Mouse (Mus musculus): ENCODE data around the gene Il21.

Gene Il21

DNA sequence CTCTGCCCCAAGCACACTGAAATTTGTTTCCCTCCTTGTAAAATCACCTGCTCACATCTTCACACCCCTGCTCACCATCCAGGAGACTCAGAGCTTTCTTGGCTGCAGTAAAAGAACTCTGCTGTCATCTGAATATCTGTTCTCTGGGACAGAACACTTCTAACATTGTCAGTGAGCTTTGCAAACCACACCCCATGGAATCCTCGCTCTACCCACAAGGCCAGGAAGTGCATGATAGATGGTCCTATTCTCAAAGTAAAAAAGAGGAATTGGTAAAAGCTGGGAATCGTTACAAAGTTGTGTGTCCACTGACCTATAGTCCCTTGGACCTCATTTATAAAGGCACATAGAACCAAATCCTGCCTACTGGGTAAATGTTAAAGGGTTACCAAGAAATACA lies 40.5 kb downstream of the Il21 start:
- no peak for DNase-seq (ENCODE audit: low spot score in 2 of 2)

DNA sequence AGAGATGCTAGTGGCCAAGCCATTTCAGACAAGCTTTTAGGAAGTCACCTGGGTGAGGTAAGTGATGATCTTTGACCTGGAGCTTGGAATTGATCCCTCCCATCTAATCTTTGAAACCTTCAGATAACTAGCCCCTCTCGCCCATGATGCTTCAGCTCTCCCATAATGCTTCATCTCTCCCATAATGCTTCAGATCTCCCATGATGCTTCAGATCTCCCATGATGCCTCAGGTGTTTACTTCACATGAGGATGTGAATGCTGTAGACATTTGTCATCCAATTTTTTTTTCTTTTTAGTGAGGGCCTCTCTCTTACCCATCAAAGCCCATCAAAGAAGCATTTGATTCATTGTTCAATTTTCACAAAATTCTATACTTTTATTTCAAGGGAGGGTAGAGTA lies 46.9 kb downstream of the Il21 start:
- DNase-seq (ENCODE audit: low spot score in 2 of 2), result no peak

DNA sequence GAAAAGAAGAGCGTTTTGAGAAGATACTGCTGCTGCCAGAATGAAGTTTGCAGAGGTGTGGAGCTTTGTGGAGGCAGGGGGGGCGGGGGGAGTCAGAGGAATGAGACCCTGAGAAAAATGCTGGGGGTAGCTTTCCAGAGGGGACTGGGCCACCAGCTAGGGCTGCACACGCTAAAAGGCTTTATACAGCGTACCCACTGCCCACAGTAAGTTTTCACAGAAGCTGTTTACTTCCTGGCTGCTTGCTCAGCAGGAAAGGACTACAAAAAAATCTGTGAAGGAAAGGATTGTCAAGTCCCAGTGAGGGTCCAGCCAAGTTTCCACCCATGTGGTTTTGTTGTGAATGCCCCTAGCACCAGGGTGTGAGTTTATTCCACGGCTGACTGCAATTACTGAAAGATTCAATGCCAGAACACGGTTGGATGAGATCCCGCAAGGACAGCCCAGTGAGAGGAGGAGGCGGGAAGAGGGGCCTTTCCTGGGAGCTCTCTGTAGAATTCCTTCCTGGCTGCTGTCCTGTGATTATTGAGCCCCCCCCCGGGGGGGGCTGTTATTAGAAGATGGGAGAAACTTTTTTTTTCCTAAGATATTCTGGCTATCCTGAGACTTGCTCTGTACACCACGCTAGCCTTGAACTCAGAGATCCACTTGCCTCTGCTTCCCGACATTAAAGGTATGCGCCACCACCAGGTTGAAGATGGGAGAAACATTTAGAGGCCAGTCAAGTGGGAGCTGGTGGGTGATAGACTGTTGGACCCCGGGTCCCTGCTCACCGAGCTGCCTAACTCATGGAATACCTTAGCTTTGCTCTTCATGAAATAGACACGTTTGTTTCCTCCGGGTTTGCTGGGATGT lies 49.8 kb downstream of the Il21 start:
- peak; percentile 69 for DNase-seq (ENCODE audit: low spot score in 2 of 2)

DNA sequence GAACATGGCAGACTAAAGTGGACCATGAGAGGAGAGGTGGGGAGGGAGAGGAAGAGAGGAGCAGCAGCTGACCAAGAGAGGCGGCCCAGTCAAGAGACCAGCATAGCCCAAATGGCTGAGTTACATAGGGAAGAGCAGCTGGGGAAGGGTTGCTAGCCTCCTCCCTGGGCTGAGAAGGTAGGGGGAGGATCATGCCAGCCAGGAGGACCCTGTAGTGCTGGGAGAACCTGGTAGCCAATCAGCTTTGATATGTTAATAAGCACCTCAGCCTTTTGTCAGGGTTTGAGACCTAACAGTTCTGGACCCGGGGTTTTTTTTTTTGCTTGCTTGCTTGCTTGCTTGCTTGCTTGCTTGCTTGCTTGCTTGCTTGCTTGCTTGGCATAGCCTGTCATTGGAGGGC lies 51.4 kb downstream of the Il21 start:
- DNase-seq (ENCODE audit: low spot score in 2 of 2), result no peak

DNA sequence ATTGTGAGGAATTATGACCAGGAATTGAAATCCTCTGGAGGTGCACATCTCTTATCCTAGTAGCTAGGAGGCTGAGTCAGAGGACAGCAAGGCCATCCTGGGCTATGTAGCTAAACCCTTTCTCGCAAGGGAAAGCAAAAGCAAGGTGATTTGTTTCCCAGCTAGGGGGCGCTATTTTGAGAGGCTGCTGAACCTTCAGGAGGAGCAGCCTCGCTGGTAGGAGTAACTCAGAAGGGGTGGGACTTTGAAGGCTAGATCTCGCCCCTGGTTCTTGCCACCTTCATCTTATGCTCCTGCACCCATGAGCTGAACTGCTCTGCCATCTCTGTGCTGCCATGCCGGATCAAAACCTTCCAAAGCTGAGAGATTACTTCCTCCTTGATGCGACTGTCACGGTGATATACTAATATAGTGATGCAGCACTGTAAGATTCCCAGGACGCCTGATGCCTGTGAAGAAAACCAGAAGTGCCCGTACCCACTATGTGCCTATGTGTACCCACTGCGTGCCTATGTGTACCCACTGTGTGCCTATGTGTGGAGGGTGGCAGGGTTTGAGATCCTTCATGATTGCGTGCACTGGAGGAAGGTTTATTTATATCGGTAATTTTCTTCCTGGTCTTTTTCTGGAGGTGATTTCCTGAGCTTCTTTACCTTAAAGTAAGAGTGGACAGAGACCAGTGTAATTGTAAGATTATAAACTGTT lies 52.2 kb downstream of the Il21 start:
- DNase-seq (ENCODE audit: low spot score in 2 of 2), result no peak

DNA sequence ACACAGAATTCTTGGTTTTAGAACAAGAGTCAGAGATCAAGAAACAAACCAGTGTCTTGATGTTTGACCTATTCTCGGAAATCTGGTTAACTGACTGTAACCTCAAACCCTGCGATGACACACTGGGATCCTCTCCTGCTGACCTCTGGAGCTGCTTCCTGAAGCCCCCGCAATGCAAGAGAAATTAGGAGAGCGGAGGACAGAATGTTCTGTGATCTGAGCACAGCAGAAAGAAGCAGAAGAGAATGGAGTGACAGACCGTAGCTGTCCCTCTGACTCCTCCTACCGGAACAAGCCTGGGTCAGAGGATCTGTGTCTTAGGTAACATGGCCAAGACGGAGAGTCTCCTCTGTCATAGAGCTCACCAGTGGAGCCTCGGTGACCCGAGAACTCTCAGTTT lies 53.0 kb downstream of the Il21 start:
- DNase-seq (ENCODE audit: low spot score in 2 of 2), result no peak

DNA sequence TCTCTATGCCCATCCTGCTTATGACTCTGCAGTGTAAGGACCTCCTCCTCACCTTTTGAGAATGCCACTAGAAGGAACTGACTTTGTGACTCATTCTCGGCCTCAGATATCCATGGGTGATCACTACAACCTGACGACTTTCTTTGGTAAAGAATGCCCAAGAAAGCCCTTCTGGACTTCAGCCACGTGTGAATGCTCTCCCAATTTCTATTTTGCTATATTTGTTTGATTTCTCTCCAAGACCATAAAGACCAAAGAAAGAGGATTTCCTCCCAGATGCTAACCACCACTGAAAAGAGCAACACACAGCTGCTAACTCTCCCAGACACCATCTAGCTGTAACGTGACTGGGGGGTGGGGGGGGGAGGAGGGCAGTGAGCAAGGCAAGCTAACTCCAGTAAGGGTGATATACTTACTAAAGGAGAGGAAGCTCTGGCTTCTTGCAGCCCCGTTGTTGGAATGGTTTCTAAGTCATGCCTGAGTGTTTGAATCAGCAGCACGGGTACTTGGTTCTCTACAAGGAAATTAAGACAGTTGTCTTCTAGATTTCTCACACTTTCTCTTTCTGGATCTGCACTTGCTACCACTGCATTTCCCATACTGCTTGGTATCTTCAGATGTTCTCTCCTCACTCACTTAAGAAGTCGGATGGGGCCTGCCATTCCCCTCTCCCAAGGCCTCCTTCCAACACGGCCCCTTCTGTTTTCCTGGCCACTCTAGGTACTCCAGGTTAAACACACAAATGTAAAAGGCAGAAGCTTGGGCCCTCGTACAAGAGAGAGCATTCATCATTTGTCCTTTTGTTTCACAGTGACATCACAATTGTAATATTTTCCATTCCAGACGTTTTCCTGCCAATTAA lies 57.5 kb downstream of the Il21 start:
- DNase-seq (ENCODE audit: low spot score in 2 of 2), result no peak

DNA sequence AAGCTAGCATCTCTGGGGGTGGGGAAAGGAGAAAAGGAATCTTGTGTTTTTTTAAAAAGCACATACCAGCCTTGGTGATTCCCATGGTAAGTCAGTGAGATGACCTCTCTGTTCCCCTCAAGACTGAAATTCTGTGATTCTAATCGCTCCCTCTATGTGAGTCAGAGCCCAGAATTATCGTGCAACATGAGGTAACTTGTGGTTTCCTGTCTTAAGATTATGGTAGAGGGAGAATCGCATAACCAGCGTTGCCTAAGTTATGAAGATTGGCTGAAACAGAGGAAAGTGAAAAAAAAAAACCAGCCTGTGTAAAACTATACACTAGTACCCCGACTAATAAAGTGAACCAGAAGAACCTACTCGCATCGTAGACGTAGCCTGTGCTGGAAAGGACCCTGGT lies 59.2 kb downstream of the Il21 start:
- no peak for DNase-seq (ENCODE audit: low spot score in 2 of 2)

Measured in right cerebral cortex, postnatal 10 days (tissue).